Mouse (Mus musculus): ENCODE measurements around the gene Epha1.

DNA sequence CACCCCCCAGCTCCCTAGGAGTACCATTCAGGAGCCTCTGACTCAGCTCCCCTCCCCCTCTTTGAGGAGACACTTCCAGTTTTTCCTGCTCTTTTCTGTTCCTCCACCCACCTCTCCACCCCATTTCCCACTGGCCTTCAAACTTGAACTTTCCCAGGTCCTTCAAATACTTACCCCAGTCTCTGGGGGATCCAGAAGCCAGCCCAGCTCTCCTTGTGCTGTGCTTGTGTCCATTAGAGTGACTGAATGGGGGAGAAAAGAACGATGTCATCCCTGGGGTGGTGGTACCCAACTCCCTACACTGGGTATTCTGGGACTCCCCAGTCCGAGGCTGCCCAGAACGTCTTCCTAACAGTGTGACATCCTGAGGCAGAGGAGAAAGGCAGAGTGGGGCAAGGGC, 1.1 kb downstream of the Epha1 start:
- TF ChIP-seq CTCF (conservative IDR thresholded peaks at IDR 0.05 in 1 of 2, IDR thresholded peaks at IDR 0.05 in 1 of 2; ENCODE audit: low read depth in 2 of 2, low read length in 2 of 2) (no peak), MXI1 (IDR thresholded peaks at IDR 0.05; ENCODE audit: low read depth, low read length) (no peak), ELF1 (IDR thresholded peaks at IDR 0.05; ENCODE audit: low read depth, low read length) (no peak), POLR2A (IDR thresholded peaks at IDR 0.05; ENCODE audit: low read depth, low read length) (no peak), CHD2 (IDR thresholded peaks at IDR 0.05; ENCODE audit: low read length) (no peak), USF1 (IDR thresholded peaks at IDR 0.05; ENCODE audit: low read depth, low read length) (no peak), IRF4 (IDR thresholded peaks at IDR 0.05; ENCODE audit: low read depth, low read length) (no peak), EP300 (IDR thresholded peaks at IDR 0.05; ENCODE audit: low read length) (no peak), ZC3H11A (IDR thresholded peaks at IDR 0.05; ENCODE audit: low read depth, low read length) (no peak), TBP (conservative IDR thresholded peaks at IDR 0.05; ENCODE audit: low read depth, low read length) (no peak), JUN (IDR thresholded peaks at IDR 0.05; ENCODE audit: insufficient read depth, low read depth, low read length) (no peak), POLR2AphosphoS2 (IDR thresholded peaks at IDR 0.05; ENCODE audit: low read depth, low read length) (no peak), TCF12 (IDR thresholded peaks at IDR 0.05; ENCODE audit: low read depth, low read length) (no peak), ZMIZ1 (IDR thresholded peaks at IDR 0.05; ENCODE audit: low read depth, low read length) (no peak)

Measured in CH12.LX (cell line).